Mouse (Mus musculus): Measurements from ENCODE around the gene Slc46a1.

DNA sequence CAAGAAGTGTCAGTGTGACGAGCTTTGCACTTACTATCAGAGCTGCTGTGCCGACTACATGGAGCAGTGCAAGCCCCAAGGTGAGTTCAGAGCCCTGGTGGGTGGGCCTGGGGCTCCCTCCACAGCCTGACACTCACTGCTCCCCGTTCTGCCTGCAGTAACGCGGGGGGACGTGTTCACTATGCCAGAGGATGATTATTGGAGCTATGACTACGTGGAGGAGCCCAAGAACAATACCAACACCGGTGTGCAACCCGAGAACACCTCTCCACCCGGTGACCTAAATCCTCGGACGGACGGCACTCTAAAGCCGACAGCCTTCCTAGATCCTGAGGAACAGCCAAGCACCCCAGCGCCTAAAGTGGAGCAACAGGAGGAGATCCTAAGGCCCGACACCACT, 34.0 kb downstream of the Slc46a1 start:
- TF ChIP-seq CTCF (IDR thresholded peaks at IDR 0.05; ENCODE audit: low read depth) (no peak), EP300 (IDR thresholded peaks at IDR 0.05; ENCODE audit: low read depth) (no peak)
